Mouse (Mus musculus) kidney, embryonic 14.5 days (tissue): ENCODE results near the gene Git2. TPM values are rescaled to one million over a fixed set of nuclear protein-coding genes. Genes with fewer than 3 reads are reported as not detected.

Source experiments
- ATAC-seq: fragments of 200-750 bp; cut with Nextera tagmentation; 2 replicates; pipeline ENCODE4 v1.8.0; 2017; ENCODE audit warnings: moderate number of reproducible peaks, mild to moderate bottlenecking, moderate TSS enrichment, moderate library complexity; ENCODE audit not compliant: low FRiP score, low TSS enrichment
- H3K27ac ChIP-seq: fragments of 300-500 bp; sonication (generic); 2 replicates; pipeline ENCODE4 v1.5.1; 2014; ENCODE audit warnings: low read depth, mild to moderate bottlenecking, low read length, moderate library complexity, mixed read lengths
- H3K27me3 ChIP-seq: fragments of 300-500 bp; sonication (generic); 2 replicates; pipeline ENCODE4 v1.6.1; 2014; ENCODE audit warnings: mild to moderate bottlenecking, low read length; ENCODE audit not compliant: control insufficient read depth, insufficient read depth
- H3K36me3 ChIP-seq: fragments of 300-500 bp; sonication (generic); 2 replicates; pipeline ENCODE4 v1.6.1; 2014; ENCODE audit warnings: low read length, mixed read lengths; ENCODE audit not compliant: control insufficient read depth, insufficient read depth
- H3K4me1 ChIP-seq: fragments of 300-500 bp; sonication (generic); 2 replicates; pipeline ENCODE4 v1.6.1; 2014; ENCODE audit warnings: low read length, mixed read lengths; ENCODE audit not compliant: control insufficient read depth, insufficient read depth
- H3K4me2 ChIP-seq: fragments of 300-500 bp; sonication (generic); replicated peaks from 2 replicates; pipeline ENCODE4 v1.6.1; 2014; ENCODE audit warnings: low read depth, mild to moderate bottlenecking, low read length
- H3K4me3 ChIP-seq: fragments of 300-500 bp; sonication (generic); 2 replicates; pipeline ENCODE4 v1.5.1; 2014; ENCODE audit warnings: mild to moderate bottlenecking, low read length
- H3K9ac ChIP-seq: fragments of 300-500 bp; sonication (generic); 2 replicates; pipeline ENCODE4 v1.6.1; 2014; ENCODE audit warnings: low read depth, mild to moderate bottlenecking, low read length, moderate library complexity
- H3K9me3 ChIP-seq: fragments of 300-500 bp; sonication (generic); 2 replicates; pipeline ENCODE4 v1.6.1; 2016; ENCODE audit warnings: low read length; ENCODE audit not compliant: control insufficient read depth
- WGBS: fragments of 180-500 bp; shearing (Covaris S2); extraction: QIAGEN DNeasy Blood & Tissue Kit; methylation state at CpG from one replicate; pipeline ENCODE4 v1.1.7; 2014; 5-methylcytosine and 5-hydroxymethylcytosine counted together
- polyA plus RNA-seq: library from polyadenylated mRNA; unstranded; fragments of >200 nt; fragmentation: Nextera tagmentation; extraction: Ambion mirVana; gene quantifications from 2 replicates; pipeline ENCODE4 v1.2.1, GENCODE M21; 2014

Gene Git2
- polyA plus RNA-seq, 1 experiment from 2014 or later, result 41.7 TPM

DNA sequence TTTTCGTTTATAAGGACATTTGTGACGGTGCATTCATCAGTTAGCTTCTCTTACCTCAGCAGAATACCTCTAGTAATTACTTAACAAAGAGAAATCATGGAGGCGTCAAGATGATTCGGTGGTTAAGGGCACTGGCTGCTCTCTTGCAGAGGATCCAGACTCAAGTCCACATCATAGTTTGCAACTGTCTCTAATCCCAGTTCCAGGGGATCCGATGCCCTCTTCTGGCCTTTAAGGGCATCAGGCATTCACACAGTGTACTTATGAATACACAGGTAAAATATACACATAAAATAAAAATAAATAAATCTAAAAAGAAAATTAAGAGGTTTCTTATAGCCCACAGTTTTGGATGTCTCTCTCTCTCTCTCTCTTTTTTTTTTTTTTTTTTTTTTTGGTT lies 79.5 kb downstream of the Git2 start:
- no peaks in the 10 kb centered on the region for H3K27me3 ChIP-seq
- H3K4me1 ChIP-seq, result no peaks in the 10 kb centered on the region; the same call in 1 of the 2 replicates
- no peak overlapping the region for H3K4me2 ChIP-seq
- H3K36me3 ChIP-seq, result no peaks in the 10 kb centered on the region
- no peak overlapping the region for H3K9ac ChIP-seq
- ATAC-seq, result no peak
- WGBS, result 79% methylated on average over 5 of the region's 5 CpGs
- no peak overlapping the region for H3K4me3 ChIP-seq
- H3K9me3 ChIP-seq, result no peaks in the 10 kb centered on the region
- H3K27ac ChIP-seq, result no peak overlapping the region

DNA sequence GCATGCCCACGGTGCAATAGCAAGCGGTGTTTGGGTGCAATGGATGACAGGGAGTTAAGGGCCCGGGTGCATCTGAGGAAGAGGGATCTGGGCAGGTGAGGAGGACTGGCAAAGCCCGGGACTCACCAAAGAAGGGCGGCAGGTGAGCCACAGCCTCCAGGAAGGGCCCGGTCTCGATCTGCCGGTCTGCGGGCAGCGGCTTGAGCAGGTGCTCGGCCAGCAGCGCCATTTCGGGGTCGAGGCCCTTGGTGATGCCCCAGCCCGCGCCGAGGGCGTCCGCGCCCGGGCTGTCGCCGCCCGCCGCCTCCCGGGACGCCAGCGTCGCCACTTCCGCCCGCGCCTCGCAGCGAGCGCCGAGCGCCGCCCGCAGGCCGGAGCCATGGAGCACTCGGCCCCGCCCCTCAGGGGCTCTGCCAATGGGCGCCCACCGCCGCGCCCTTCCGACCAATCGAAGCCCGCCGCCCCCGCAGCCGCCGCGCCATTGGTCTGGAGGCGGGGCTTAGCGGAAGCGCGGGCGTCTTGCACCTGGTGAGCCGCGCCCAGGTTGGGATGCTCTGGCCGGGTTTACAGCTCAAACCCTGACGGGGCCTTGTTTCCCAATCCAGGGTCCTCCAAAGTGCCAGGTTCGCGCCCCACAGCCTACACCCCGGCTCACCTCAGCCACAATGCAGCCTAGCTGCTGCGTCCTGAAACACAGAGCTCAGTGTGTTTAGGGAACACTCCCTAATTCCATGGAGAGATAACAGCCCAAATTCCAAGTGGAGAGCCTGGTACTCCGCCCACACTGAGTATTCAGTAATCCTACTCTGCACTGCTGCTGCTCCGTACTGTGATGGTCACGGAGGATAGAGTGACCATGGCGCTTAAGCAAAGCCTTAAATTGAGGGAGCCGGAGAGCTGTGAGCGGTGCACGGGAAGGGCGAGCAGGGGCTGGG lies 84.4 kb downstream of the Git2 start, which contains the start of gene Gltp:
Gene Gltp, minus strand, starts transcription at position 352 of the 935 bp plus-strand sequence.
- Histone ChIP-seq H3K27me3 (no peaks in the 10 kb centered on the region), H3K4me2 (peak within 1 kb of the TSS; percentile 97), H3K9ac (peak within 1 kb of the TSS; percentile 74), H3K27ac (0 out of 2 replicates have a peak within 1 kb of the TSS, but pooled peaks have one; percentile 24), H3K36me3 (no peaks in the 10 kb centered on the region), H3K9me3 (no peaks in the 10 kb centered on the region), H3K4me3 (peak within 1 kb of the TSS; percentile 81), H3K4me1 (peaks cover 7% of the 10 kb centered on the region)
- 4% methylated on average over 72 of the region's 75 CpGs for WGBS
- ATAC-seq, result peak; percentile 95

DNA sequence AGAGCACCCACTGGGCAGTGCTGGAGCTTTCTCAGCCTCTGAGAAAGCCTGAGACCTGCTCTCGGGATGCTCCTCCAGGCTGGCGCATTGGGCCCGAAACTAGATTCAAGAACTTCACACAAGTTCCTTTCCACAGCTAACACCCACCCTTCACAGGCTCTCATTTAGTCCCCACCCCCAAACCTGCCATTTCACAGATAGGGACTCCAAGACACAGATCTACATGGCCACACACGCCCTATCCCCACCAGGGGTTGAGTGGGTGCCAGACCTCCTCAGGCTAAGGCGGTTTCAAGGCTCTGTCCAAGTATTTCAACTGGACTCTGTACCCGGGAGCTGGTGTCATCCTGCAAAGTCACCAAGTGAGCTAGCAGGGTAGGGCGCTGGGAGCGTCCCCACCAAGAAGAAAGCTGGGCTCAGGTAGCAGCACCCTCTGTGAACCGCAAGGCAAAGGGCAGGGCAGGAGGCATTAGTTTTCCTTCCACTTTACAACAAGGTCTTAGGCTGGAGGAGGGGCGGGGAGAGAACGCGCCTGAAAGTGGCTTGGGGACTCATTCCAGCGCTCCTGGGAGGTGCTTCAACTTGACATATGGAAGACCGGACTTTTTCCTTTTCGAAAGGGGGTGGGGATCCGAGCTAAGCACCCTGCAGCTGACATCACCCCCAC lies 85.5 kb downstream of the Git2 start:
- H3K27ac ChIP-seq, result no peak overlapping the region
- H3K4me2 ChIP-seq, result peak overlapping the region; percentile 97
- H3K4me3 ChIP-seq, result peak overlapping the region; percentile 81
- H3K4me1 ChIP-seq, result peaks cover 7% of the 10 kb centered on the region
- H3K9me3 ChIP-seq, result no peaks in the 10 kb centered on the region
- H3K27me3 ChIP-seq, result no peaks in the 10 kb centered on the region
- 21% methylated on average over 16 of the region's 16 CpGs for WGBS
- H3K36me3 ChIP-seq, result no peaks in the 10 kb centered on the region
- no peak for ATAC-seq
- peak overlapping the region; percentile 74; the same call in 1 of the 2 replicates for H3K9ac ChIP-seq

- Histone ChIP-seq H3K36me3 (no peaks in the 10 kb centered on the region), H3K4me2 (no peak overlapping the region), H3K9ac (no peak overlapping the region), H3K27me3 (no peaks in the 10 kb centered on the region), H3K4me1 (peaks cover 16% of the 10 kb centered on the region), H3K4me3 (no peak overlapping the region), H3K9me3 (no peaks in the 10 kb centered on the region), H3K27ac (no peak overlapping the region)
- 86% methylated on average over 13 of the region's 13 CpGs for WGBS
- no peak for ATAC-seq
These were observed 86.6 kb downstream of the Git2 start for GRCm38 (mm10) chr5:114688703-114689102.

DNA sequence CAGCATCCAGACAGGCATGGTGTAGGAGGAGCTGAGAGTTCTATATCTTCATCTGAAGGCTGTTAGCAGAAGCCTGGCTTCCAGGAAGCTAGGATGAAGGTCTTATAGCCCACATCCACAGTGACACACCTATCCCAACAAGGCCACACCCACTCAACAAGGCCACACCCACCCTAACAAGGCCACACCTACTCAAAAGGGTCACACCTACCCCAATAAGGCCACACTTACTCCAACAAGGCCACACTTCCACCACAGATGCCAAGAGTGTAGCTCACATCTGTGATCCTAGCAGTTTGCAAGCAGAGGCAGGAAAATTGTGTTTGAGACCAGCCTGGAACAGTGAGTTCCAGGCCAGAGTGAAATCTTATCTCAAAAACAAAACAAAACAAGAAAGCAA lies 87.4 kb downstream of the Git2 start:
- Histone ChIP-seq H3K9ac (no peak overlapping the region), H3K27me3 (no peaks in the 10 kb centered on the region), H3K9me3 (no peaks in the 10 kb centered on the region), H3K4me1 (peaks cover 24% of the 10 kb centered on the region), H3K36me3 (no peaks in the 10 kb centered on the region), H3K27ac (no peak overlapping the region), H3K4me2 (no peak overlapping the region), H3K4me3 (no peak overlapping the region)
- ATAC-seq, result no peak

DNA sequence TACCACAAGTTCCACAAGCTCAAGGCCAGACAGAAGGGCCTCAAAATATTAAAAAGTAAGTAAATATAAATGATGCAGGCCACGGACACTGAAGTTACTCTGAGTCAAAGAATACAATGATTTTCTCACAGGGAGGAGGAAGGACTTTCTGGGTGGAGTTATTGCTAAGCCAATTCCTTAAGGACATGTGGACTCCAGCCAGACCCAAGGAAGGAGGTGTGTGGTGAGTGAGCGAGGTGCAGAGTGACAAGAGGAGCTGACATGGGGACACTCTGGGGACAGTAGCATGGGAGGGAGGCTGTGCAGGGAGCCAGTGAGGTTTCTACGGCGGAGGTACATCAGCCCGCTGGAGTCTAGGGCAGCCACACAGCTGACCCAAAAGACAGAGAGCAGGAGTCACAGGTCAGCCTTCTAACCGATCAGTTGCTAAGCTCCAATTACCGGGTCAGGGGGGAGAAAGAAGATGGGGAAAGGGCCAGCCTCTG lies 88.5 kb downstream of the Git2 start:
- no peak for ATAC-seq
- no peak overlapping the region for H3K4me2 ChIP-seq
- WGBS, result 34% methylated on average over 7 of the region's 7 CpGs
- H3K4me1 ChIP-seq, result peaks cover 31% of the 10 kb centered on the region
- H3K9me3 ChIP-seq, result no peaks in the 10 kb centered on the region
- no peaks in the 10 kb centered on the region for H3K27me3 ChIP-seq
- H3K36me3 ChIP-seq, result no peaks in the 10 kb centered on the region
- H3K9ac ChIP-seq, result no peak overlapping the region
- no peak overlapping the region for H3K27ac ChIP-seq
- no peak overlapping the region for H3K4me3 ChIP-seq

DNA sequence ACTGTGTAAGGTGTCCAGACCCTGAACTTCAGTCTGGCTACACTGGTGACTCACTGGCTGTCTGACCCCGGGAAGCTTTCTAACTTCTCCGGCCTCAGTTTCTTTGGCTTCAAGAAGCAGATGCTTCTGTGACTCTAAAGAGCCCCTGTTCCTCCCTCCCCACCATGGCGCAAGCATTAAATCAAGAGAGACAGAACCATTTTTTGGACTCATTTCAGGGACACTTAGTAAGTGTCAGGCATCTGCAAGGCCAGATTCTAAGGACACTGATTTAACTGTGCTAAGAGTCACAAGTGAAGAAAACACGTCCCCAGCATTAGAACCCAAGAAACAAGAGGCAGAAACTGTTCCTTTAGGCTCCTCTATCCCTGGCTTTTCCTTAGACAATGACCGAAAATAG lies 89.3 kb downstream of the Git2 start:
- H3K36me3 ChIP-seq, result no peaks in the 10 kb centered on the region
- H3K4me2 ChIP-seq, result no peak overlapping the region
- H3K9ac ChIP-seq, result no peak overlapping the region
- no peak overlapping the region for H3K4me3 ChIP-seq
- H3K27ac ChIP-seq, result no peak overlapping the region
- no peaks in the 10 kb centered on the region for H3K9me3 ChIP-seq
- 88% methylated on average over 5 of the region's 5 CpGs for WGBS
- H3K27me3 ChIP-seq, result no peaks in the 10 kb centered on the region
- no peak for ATAC-seq
- H3K4me1 ChIP-seq, result peaks cover 39% of the 10 kb centered on the region

GRCm38 (mm10) chr5:114681717-114682116 lies 93.6 kb downstream of the Git2 start:
- Histone ChIP-seq H3K9ac (no peak overlapping the region), H3K27ac (no peak overlapping the region), H3K9me3 (no peaks in the 10 kb centered on the region), H3K4me1 (peaks cover 46% of the 10 kb centered on the region), H3K27me3 (no peaks in the 10 kb centered on the region), H3K4me2 (no peak overlapping the region), H3K36me3 (no peaks in the 10 kb centered on the region), H3K4me3 (no peak overlapping the region)
- ATAC-seq, result no peak
- 59% methylated on average over 8 of the region's 8 CpGs for WGBS
